Mouse (Mus musculus): ENCODE measurements around the gene Clec4a1. TPM values are rescaled to one million over a fixed set of nuclear protein-coding genes. Genes with fewer than 3 reads are reported as not detected.

The Clec4a1 gene
- polyA plus RNA-seq, 1 experiment = 1.1 TPM

DNA sequence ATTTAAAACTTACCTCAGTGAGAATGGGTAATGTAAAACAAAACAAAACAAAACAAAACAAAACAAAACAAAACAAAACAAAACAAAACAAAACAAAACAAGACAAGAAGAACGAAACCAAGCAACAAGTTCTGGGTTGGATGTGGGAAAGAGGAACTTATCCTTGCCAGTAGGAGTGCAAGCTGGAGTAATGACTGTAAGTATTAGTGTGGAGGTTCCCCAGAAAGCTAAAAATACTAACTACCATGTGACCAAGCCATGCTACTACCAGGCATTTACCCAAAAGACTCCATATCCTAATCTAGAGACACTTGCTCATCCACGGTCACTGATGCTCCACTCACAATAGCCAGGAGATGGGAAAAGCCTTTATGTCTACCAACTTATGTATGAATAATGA is 25.1 kb downstream of the Clec4a1 start:
- Histone ChIP-seq H3K27ac (ENCODE audit: insufficient read depth, low read depth, low read length) (no peak overlapping the region), H3K36me3 (ENCODE audit: control insufficient read depth, insufficient read depth, low read length) (no peaks in the 10 kb centered on the region), H3K4me3 (ENCODE audit: insufficient read depth, low read depth, low read length) (no peak overlapping the region), H3K27me3 (replicated peaks; ENCODE audit: control insufficient read depth, insufficient read depth, low read length) (no peaks in the 10 kb centered on the region), H3K4me1 (ENCODE audit: control insufficient read depth, insufficient read depth, low read length) (no peaks in the 10 kb centered on the region)
- DNase-seq = no peak
- WGBS = 82% methylated on average over 2 of the region's 2 CpGs
- TF ChIP-seq CTCF (conservative IDR thresholded peaks at IDR 0.05; ENCODE audit: insufficient read depth, insufficient read length, low read depth, low read length) (no peak), POLR2A (IDR thresholded peaks at IDR 0.05; ENCODE audit: low read depth, low read length) (no peak)

DNA sequence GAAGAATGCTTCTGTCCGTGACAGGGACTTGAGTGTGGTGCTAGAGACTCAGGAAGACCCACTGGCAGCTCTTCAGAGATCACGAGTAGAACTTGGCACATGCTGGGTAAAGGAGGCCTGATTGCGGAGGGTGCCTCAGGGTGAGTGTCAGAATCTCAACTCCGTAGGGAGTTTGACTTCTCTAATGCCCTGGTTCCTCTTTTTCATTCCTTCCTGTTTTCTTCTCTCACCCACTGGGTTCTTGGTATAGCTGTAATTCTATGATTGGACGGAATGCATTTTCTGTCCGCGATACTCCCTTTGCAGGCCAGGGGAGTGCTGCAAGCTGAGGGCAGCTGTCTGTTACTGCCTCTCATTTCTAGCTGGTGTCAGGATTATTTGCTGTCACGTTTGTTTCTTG is 30.8 kb downstream of the Clec4a1 start, which contains the start of gene Clec4a3:
Gene Clec4a3 (plus strand): TSS at position 115 of the 400 bp plus-strand sequence.
- 80% methylated on average over 8 of the region's 8 CpGs for WGBS
- DNase-seq = peak; percentile 17
- no peak for TF ChIP-seq POLR2A (IDR thresholded peaks at IDR 0.05; ENCODE audit: low read depth, low read length)
- TF ChIP-seq CTCF (conservative IDR thresholded peaks at IDR 0.05; ENCODE audit: insufficient read depth, insufficient read length, low read depth, low read length) = no peak
- Histone ChIP-seq H3K27me3 (replicated peaks; ENCODE audit: control insufficient read depth, insufficient read depth, low read length) (no peaks in the 10 kb centered on the region), H3K4me1 (ENCODE audit: control insufficient read depth, insufficient read depth, low read length) (no peaks in the 10 kb centered on the region), H3K36me3 (ENCODE audit: control insufficient read depth, insufficient read depth, low read length) (no peaks in the 10 kb centered on the region), H3K4me3 (ENCODE audit: insufficient read depth, low read depth, low read length) (no peak within 1 kb of the TSS), H3K27ac (ENCODE audit: insufficient read depth, low read depth, low read length) (no peak within 1 kb of the TSS)

DNA sequence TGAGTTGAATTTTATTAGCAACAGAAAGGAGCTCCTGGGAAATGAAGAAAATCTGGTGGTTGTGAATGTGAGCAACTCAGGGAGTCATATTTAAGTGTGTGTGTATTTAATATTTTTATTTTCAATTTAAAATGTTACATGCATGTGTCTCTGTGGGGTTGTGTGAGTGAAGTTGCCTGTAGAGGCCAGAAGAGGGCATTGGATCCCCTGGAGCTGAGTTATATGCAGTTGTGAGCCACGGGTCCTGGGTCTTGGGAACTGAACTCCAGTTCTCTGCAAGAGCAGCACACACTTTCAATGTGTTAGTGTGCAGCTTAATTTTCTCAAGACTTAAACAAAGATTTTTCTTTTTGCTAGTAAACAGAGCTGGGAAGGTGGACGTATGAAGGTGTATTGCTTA is 42.9 kb downstream of the Clec4a1 start:
- no peak for DNase-seq
- Histone ChIP-seq H3K27ac (ENCODE audit: insufficient read depth, low read depth, low read length) (no peak overlapping the region), H3K4me3 (ENCODE audit: insufficient read depth, low read depth, low read length) (no peak overlapping the region), H3K36me3 (ENCODE audit: control insufficient read depth, insufficient read depth, low read length) (no peaks in the 10 kb centered on the region), H3K4me1 (ENCODE audit: control insufficient read depth, insufficient read depth, low read length) (no peaks in the 10 kb centered on the region), H3K27me3 (replicated peaks; ENCODE audit: control insufficient read depth, insufficient read depth, low read length) (no peaks in the 10 kb centered on the region)
- WGBS = 77% methylated on average over 2 of the region's 2 CpGs
- TF ChIP-seq POLR2A (IDR thresholded peaks at IDR 0.05; ENCODE audit: low read depth, low read length) = no peak
- no peak for TF ChIP-seq CTCF (conservative IDR thresholded peaks at IDR 0.05; ENCODE audit: insufficient read depth, insufficient read length, low read depth, low read length)

DNA sequence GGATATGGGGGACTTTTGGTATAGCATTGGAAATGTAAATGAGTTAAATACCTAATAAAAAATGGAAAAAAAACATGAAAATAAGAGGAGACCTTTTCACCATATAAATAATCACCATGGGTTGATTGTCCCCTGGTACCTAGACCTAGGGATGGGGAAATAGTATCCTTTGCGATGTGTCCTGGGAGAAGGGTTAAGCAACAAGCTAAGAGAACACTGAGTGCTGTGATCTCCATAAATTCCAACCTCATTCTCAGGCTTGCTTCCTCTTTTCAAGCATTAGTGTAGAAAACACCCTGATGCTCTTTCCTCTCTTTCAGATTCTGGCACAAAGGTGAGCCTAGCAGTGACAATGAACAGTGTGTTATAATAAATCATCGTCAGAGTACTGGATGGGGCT is 47.4 kb downstream of the Clec4a1 start:
- DNase-seq = no peak
- H3K27me3 ChIP-seq (replicated peaks; ENCODE audit: control insufficient read depth, insufficient read depth, low read length) = no peaks in the 10 kb centered on the region
- no peaks in the 10 kb centered on the region for H3K36me3 ChIP-seq (ENCODE audit: control insufficient read depth, insufficient read depth, low read length)
- H3K4me3 ChIP-seq (ENCODE audit: insufficient read depth, low read depth, low read length) = no peak overlapping the region
- H3K27ac ChIP-seq (ENCODE audit: insufficient read depth, low read depth, low read length) = no peak overlapping the region
- no peak for TF ChIP-seq CTCF (conservative IDR thresholded peaks at IDR 0.05; ENCODE audit: insufficient read depth, insufficient read length, low read depth, low read length)
- no peak for TF ChIP-seq POLR2A (IDR thresholded peaks at IDR 0.05; ENCODE audit: low read depth, low read length)
- 86% methylated on average over 2 of the region's 2 CpGs for WGBS
- H3K4me1 ChIP-seq (ENCODE audit: control insufficient read depth, insufficient read depth, low read length) = no peaks in the 10 kb centered on the region

Other genes starting within 250 kb of the Clec4a1 start
- gene Nanog, start 214.4 kb upstream of the Clec4a1 start, polyA plus RNA-seq (2012; rRNA removed) = 0.06 TPM in 1 of 2 replicates, not detected in the other
- 1.3 and 2.7 TPM in 2 replicates for gene Slc2a3, start 120.2 kb upstream of the Clec4a1 start, polyA plus RNA-seq (2012; rRNA removed)
- 9.7 and 12.7 TPM in 2 replicates for gene Foxj2, start 101.9 kb upstream of the Clec4a1 start, polyA plus RNA-seq (2012; rRNA removed)
- 1.6 and 2.1 TPM in 2 replicates for gene C3ar1, start 65.7 kb upstream of the Clec4a1 start, polyA plus RNA-seq (2012; rRNA removed)
- gene Necap1, start 47.4 kb upstream of the Clec4a1 start, polyA plus RNA-seq (2012; rRNA removed) = 20.5 and 25.0 TPM in 2 replicates
- gene Clec4a3, start 30.7 kb downstream of the Clec4a1 start, polyA plus RNA-seq (2012; rRNA removed) = 0.33 and 0.84 TPM in 2 replicates
- gene Clec4a4, start 68.5 kb downstream of the Clec4a1 start, polyA plus RNA-seq (2012; rRNA removed) = not detected in 2 replicates
- gene Clec4b1, start 128.1 kb downstream of the Clec4a1 start, polyA plus RNA-seq (2012; rRNA removed) = 0.64 and 1.5 TPM in 2 replicates
- 0.58 and 2.0 TPM in 2 replicates for gene Clec4a2, start 184.6 kb downstream of the Clec4a1 start, polyA plus RNA-seq (2012; rRNA removed)

Data from kidney, adult 2 months (tissue).